Mouse (Mus musculus) midbrain, embryonic 16.5 days (tissue): ENCODE data around the gene Ifrd1. TPM values are rescaled to one million over a fixed set of nuclear protein-coding genes. Genes with fewer than 3 reads are reported as not detected.

Source experiments
- ATAC-seq: fragments of 200-750 bp; cut with Nextera tagmentation; 2 replicates; pipeline ENCODE4 v1.8.0; 2017; ENCODE audit warnings: moderate TSS enrichment
- H3K27ac ChIP-seq: fragments of 300-500 bp; sonication (generic); 2 replicates; pipeline ENCODE4 v1.5.1; 2014; ENCODE audit warnings: mild to moderate bottlenecking, low read length, mixed read lengths
- H3K27me3 ChIP-seq: fragments of 300-500 bp; sonication (generic); 2 replicates; pipeline ENCODE4 v1.6.1; 2014; ENCODE audit warnings: low read depth, low read length, mixed read lengths; ENCODE audit not compliant: control insufficient read depth, insufficient read depth
- H3K36me3 ChIP-seq: fragments of 300-500 bp; sonication (generic); 2 replicates; pipeline ENCODE4 v1.6.1; 2014; ENCODE audit warnings: mild to moderate bottlenecking, low read length, moderate library complexity, mixed read lengths; ENCODE audit not compliant: control insufficient read depth, insufficient read depth
- H3K4me1 ChIP-seq: fragments of 300-500 bp; sonication (generic); 2 replicates; pipeline ENCODE4 v1.6.1; 2014; ENCODE audit warnings: mild to moderate bottlenecking, low read length, mixed read lengths; ENCODE audit not compliant: control insufficient read depth, insufficient read depth
- H3K4me2 ChIP-seq: fragments of 300-500 bp; sonication (generic); 2 replicates; pipeline ENCODE4 v1.6.1; 2014; ENCODE audit warnings: mild to moderate bottlenecking, low read length, mixed read lengths
- H3K4me3 ChIP-seq: fragments of 300-500 bp; sonication (generic); 2 replicates; pipeline ENCODE4 v1.5.1; 2014; ENCODE audit warnings: low read depth, mild to moderate bottlenecking, low read length, moderate library complexity, mixed read lengths
- H3K9ac ChIP-seq: fragments of 300-500 bp; sonication (generic); 2 replicates; pipeline ENCODE4 v1.6.1; 2014; ENCODE audit warnings: low read depth, low read length, mixed read lengths
- H3K9me3 ChIP-seq: fragments of 300-500 bp; sonication (generic); replicated peaks from 2 replicates; pipeline ENCODE4 v1.6.1; 2014; ENCODE audit warnings: mild to moderate bottlenecking, low read length, mixed read lengths; ENCODE audit not compliant: control insufficient read depth, poor library complexity, severe bottlenecking
- WGBS: fragments of 180-500 bp; shearing (Covaris S2); extraction: QIAGEN DNeasy Blood & Tissue Kit; methylation state at CpG from one replicate; pipeline ENCODE4 v1.1.7; 2014; 5-methylcytosine and 5-hydroxymethylcytosine counted together
- polyA plus RNA-seq: library from polyadenylated mRNA; unstranded; fragments of >200 nt; fragmentation: Nextera tagmentation; extraction: Ambion mirVana; gene quantifications from 2 replicates; pipeline ENCODE4 v1.2.1, GENCODE M21; 2015

The Ifrd1 gene
- 181 and 183 TPM in 2 replicates for polyA plus RNA-seq

DNA sequence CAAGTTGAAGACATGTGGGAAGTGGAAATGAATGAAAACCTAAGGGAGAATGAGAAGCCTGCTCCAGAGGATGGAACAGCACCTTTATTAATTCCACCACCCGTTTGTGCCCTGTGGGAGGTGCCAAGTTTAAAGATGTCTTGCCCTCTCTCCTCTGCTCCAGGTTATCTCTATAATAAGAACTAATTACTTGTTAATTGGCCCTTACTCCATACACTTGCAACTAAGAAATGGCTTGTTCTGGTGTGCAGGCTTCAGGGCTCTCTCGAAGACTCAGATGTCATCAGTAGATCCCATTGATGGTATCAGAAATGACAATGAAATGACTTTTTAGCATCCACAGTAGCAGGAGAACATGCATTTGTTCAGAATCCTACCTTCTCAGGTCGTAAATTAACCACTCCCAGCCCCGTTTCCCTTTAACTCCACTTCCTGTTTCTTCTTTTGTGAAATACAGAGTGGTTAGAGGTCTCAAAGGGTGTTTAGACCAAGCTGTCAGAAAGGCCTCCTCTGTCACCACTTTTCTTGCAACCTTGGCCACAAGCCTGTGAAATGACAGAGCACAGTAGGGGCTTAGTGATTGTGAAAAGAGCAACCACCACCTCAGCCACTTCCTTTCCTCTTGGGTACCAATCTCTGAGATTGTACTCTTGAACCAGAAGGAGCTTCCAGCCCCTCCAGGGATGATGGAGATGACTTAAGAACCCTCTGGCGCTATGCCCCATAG lies at the start of gene Ifrd1:
Gene Ifrd1 (minus strand): TSS at position 51 of the 727 bp plus-strand sequence.
- Histone ChIP-seq H3K4me2 (no peak within 1 kb of the TSS), H3K9ac (no peak within 1 kb of the TSS), H3K36me3 (no peaks in the 10 kb centered on the region), H3K4me1 (no peaks in the 10 kb centered on the region; the same call in 1 of the 2 replicates), H3K27me3 (no peaks in the 10 kb centered on the region), H3K27ac (no peak within 1 kb of the TSS), H3K9me3 (no peaks in the 10 kb centered on the region), H3K4me3 (no peak within 1 kb of the TSS)
- WGBS: 84% methylated on average over 5 of the region's 5 CpGs
- no peak for ATAC-seq

DNA sequence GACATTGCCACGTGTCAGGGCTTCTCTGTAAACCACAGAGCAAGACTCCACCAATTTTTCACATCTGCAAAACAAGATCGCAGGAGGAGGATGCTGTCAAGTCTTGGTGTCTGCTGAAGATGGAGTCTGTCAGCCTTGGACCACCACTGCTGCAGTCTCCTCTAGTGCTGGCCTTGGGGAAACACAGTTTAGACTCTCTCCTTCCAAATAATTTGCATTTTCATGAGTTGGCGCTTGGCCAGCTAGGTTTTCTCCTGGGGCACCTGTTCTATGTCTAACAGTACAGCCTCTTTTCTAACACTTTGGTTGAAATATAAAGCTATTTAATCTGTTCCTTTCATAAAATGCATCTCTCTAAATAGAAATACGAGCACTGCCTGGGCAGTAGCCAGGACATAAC lies 38.2 kb upstream of the Ifrd1 start:
- no peak overlapping the region for H3K4me2 ChIP-seq
- H3K4me3 ChIP-seq: no peak overlapping the region
- H3K36me3 ChIP-seq: no peaks in the 10 kb centered on the region
- H3K9me3 ChIP-seq: peaks cover 9% of the 10 kb centered on the region; the same call in 1 of the 2 replicates
- no peaks in the 10 kb centered on the region for H3K27me3 ChIP-seq
- 83% methylated on average over 4 of the region's 4 CpGs for WGBS
- no peaks in the 10 kb centered on the region; the same call in 1 of the 2 replicates for H3K4me1 ChIP-seq
- no peak overlapping the region for H3K27ac ChIP-seq
- no peak for ATAC-seq
- no peak overlapping the region for H3K9ac ChIP-seq

DNA sequence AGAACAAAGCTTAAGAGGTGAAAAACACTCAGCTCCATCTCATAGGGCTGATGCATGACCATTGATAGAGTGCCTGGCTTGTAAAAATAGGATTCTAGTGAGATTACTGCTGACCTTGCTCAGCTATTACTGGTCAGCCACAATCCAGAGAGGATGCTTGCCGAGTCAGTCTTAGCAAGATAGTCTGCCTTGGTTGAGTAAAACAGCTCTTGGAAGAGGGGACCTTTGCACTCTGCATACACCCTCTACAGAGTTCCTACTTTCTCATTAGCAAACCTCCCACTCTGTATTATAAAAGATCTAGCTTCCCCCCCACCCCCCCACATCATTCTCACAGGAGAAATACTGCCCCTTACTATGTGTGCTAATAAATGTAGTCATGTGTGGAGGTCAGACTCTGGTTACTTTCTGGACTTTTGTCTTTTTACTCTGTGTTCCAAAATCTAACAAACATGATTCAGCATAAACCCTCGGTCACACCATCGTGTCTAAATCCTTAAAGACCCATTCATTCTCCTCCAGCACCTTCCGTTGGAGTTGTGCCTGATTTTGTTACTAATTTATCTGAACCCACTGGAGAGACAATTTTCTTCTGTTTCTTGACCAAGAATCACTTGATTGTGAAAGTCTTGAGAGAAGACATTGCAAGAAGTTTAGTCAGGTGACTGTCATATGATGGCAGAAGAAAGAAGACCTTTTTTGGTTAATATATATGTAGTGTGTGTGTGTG lies 32.5 kb upstream of the Ifrd1 start:
- Histone ChIP-seq H3K9me3 (no peaks in the 10 kb centered on the region), H3K4me3 (no peak overlapping the region), H3K4me2 (no peak overlapping the region), H3K36me3 (no peaks in the 10 kb centered on the region), H3K27me3 (no peaks in the 10 kb centered on the region), H3K4me1 (no peaks in the 10 kb centered on the region), H3K27ac (no peak overlapping the region), H3K9ac (no peak overlapping the region)
- ATAC-seq: no peak
- WGBS: 93% methylated on average over 4 of the region's 4 CpGs

DNA sequence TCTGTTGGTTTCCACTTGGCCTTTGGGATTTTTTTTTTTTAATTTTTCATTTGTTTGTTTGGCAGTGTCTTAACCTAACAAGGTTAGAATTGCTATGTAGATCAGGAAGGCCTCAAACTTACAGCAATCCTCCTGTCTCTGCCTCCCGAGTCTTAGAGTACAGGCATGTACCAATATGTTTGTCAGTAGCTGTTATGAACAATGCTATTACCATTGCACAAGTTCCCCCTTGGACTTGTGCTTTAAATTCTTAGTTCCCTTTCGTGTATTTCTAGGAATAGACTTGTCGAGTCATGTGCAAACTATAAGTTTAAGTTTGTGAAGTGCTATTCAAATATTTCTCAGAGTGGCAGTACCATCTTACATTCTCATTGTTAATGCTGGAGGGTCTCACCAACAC lies 29.3 kb upstream of the Ifrd1 start:
- no peak overlapping the region for H3K9ac ChIP-seq
- no peak for ATAC-seq
- H3K36me3 ChIP-seq: no peaks in the 10 kb centered on the region
- no peaks in the 10 kb centered on the region for H3K9me3 ChIP-seq
- H3K27ac ChIP-seq: no peak overlapping the region
- WGBS: 87% methylated on average over 3 of the region's 3 CpGs
- no peak overlapping the region for H3K4me3 ChIP-seq
- no peaks in the 10 kb centered on the region for H3K4me1 ChIP-seq
- no peaks in the 10 kb centered on the region for H3K27me3 ChIP-seq
- no peak overlapping the region for H3K4me2 ChIP-seq

DNA sequence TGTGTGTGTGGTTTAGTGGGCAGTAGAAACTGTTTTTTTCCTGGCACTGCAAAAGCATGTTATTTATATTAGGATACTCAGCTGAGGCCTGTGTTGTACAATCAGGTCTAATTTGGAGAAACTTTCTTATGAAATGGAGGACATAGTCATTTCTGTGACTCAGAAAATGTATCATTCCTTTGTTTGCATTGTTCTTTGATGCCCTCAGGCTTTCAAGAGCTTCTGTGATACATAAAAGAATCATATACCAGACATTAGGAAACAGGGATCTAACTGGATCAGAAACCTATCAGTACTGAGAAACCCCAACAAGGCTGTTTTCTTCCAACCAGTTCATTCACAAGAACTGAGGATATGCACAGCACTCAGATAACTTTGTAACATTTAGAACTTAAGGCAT lies 26.6 kb upstream of the Ifrd1 start:
- no peaks in the 10 kb centered on the region for H3K27me3 ChIP-seq
- no peaks in the 10 kb centered on the region for H3K4me1 ChIP-seq
- no peak overlapping the region for H3K9ac ChIP-seq
- H3K9me3 ChIP-seq: no peaks in the 10 kb centered on the region
- no peak overlapping the region for H3K4me3 ChIP-seq
- H3K4me2 ChIP-seq: no peak overlapping the region
- H3K36me3 ChIP-seq: no peaks in the 10 kb centered on the region
- no peak for ATAC-seq
- no peak overlapping the region for H3K27ac ChIP-seq

DNA sequence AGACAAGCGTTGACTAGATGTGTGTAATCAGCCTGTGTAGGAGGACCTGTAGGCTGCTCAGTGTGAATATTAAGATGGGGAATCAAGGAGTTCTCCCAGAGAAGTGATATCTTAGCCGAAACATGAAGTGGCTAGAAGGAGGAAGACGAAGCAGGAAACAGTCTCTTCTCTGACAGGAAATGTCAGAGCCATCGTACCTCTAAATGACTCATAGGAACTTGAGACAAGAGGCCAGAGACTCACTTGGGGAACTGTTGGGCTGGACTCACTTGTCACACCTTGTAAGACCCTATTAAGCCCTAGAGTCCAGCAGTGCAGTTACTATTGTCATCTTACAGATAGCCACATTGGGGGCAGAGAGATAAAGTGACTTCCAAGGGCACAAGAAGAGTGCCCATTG lies 25.0 kb upstream of the Ifrd1 start:
- no peaks in the 10 kb centered on the region for H3K27me3 ChIP-seq
- ATAC-seq: no peak
- no peaks in the 10 kb centered on the region for H3K36me3 ChIP-seq
- no peaks in the 10 kb centered on the region for H3K4me1 ChIP-seq
- H3K27ac ChIP-seq: no peak overlapping the region
- H3K4me3 ChIP-seq: no peak overlapping the region
- no peak overlapping the region for H3K4me2 ChIP-seq
- H3K9me3 ChIP-seq: no peaks in the 10 kb centered on the region
- WGBS: 92% methylated on average over 4 of the region's 4 CpGs
- no peak overlapping the region for H3K9ac ChIP-seq

DNA sequence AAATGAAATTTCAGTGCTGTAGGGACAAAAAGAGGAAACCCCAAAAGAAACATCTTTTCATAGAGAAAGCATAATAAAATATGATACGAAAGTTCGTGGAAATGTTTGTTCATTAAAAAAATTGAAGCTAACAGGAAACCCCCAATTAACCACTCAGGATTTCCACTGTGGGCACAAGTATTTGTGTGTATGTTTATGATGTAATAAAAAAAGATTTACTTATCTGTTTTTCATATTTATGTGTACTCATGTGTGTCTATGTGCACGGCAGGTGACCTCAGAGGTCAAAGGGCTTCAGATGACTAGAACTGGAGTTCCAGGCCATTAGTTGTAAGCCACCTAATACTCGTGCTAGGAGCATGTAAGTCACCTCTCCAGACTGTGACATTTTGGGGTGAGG lies 24.4 kb upstream of the Ifrd1 start:
- Histone ChIP-seq H3K36me3 (no peaks in the 10 kb centered on the region), H3K27ac (no peak overlapping the region)
- 87% methylated on average over 4 of the region's 4 CpGs for WGBS

DNA sequence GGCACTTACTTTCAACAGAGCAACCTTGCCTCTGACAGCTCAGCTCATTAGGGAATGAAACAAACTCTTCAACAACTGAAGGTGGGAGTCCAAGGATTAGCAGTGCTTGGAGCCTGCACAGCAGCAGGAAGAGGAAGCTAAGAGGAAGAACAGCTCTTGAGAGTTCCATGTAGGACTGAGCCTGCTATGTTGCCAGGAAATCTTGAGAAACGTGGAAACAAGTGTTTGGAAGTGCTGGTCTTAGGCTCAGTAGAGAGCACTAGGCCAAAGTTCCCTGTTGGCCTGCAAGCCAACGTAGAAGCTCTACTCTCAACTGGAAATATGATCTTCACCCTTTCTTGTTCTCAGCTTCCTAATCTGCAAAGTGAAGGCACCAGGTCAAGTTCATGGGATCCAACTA lies 20.0 kb upstream of the Ifrd1 start:
- Histone ChIP-seq H3K27ac (no peak overlapping the region), H3K4me1 (no peaks in the 10 kb centered on the region), H3K4me3 (no peak overlapping the region), H3K27me3 (no peaks in the 10 kb centered on the region), H3K9me3 (no peaks in the 10 kb centered on the region), H3K4me2 (no peak overlapping the region), H3K36me3 (no peaks in the 10 kb centered on the region), H3K9ac (no peak overlapping the region)
- WGBS: 83% methylated on average over 2 of the region's 2 CpGs
- no peak for ATAC-seq

More for the DNA sequence above, 24.4 kb upstream of the Ifrd1 start:
- Histone ChIP-seq H3K4me1 (no peaks in the 10 kb centered on the region), H3K27me3 (no peaks in the 10 kb centered on the region), H3K4me2 (no peak overlapping the region), H3K9me3 (no peaks in the 10 kb centered on the region), H3K4me3 (no peak overlapping the region), H3K9ac (no peak overlapping the region)
- no peak for ATAC-seq

DNA sequence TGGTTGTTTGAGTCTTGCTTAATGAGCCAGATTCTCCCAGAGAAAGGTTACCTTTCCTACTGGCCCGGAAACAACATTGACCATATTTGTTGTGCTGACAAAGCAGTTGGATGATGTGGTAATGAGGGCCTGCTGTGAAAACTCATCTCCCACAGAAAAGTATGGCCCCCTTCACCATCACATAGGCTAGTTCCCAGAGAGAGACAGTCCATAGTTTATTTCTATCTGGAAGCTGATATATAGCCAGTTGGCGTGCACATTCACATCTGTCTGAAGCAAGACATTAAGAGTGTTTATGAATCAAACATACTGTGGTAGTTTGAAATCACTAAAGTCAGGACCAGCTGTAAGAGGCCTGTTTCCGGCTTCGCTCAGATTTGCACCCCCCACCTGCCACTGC lies 15.4 kb upstream of the Ifrd1 start:
- 88% methylated on average over 4 of the region's 4 CpGs for WGBS
- Histone ChIP-seq H3K36me3 (no peaks in the 10 kb centered on the region), H3K4me3 (no peak overlapping the region), H3K4me1 (no peaks in the 10 kb centered on the region), H3K9me3 (no peaks in the 10 kb centered on the region), H3K27me3 (no peaks in the 10 kb centered on the region), H3K27ac (no peak overlapping the region), H3K9ac (no peak overlapping the region), H3K4me2 (no peak overlapping the region)
- no peak for ATAC-seq
